Mouse (Mus musculus): ENCODE measurements at regions not wholly inside any gene's neighbourhood (a gene's known extent, or its start where the extent isn't known, plus 50 kb on each side); places are given as distances from the start of the nearest gene placed in this dataset.

- peaks cover 18% of the 10 kb centered on the region for H3K4me1 ChIP-seq (replicated peaks)
- H3K27me3 ChIP-seq, result peaks cover 33% of the 10 kb centered on the region
- no peak overlapping the region for H3K9ac ChIP-seq
- no peaks in the 10 kb centered on the region for H3K36me3 ChIP-seq
- no peak overlapping the region for H3K27ac ChIP-seq (replicated peaks)
- no peak for ATAC-seq (ENCODE audit: low FRiP score, low read depth)
- no peak overlapping the region for H3K4me3 ChIP-seq
- 83% methylated on average over 10 of the region's 10 CpGs for WGBS
- no peaks in the 10 kb centered on the region for H3K9me3 ChIP-seq
- no peak overlapping the region for H3K4me2 ChIP-seq
Observed at GRCm38 (mm10) chr2:75133298-75134080, 307.9 kb downstream of the Mtx2 start.

GRCm38 (mm10) chr2:75136618-75137017, 311.0 kb downstream of the Mtx2 start:
- H3K36me3 ChIP-seq, result no peaks in the 10 kb centered on the region
- H3K9me3 ChIP-seq, result no peaks in the 10 kb centered on the region
- no peak overlapping the region for H3K9ac ChIP-seq
- H3K4me3 ChIP-seq, result peak overlapping the region; percentile 41; the same call in 1 of the 2 replicates
- no peak overlapping the region for H3K27ac ChIP-seq (replicated peaks)
- H3K27me3 ChIP-seq, result peaks cover 56% of the 10 kb centered on the region
- peaks cover 21% of the 10 kb centered on the region for H3K4me1 ChIP-seq (replicated peaks)
- no peak for ATAC-seq (ENCODE audit: low FRiP score, low read depth)
- 15% methylated on average over 8 of the region's 8 CpGs for WGBS
- peak overlapping the region; percentile 92 for H3K4me2 ChIP-seq

- Histone ChIP-seq H3K4me3 (peak overlapping the region; percentile 41), H3K4me2 (peak overlapping the region; percentile 92), H3K4me1 (replicated peaks) (peaks cover 21% of the 10 kb centered on the region), H3K9ac (peak overlapping the region; percentile 54), H3K9me3 (no peaks in the 10 kb centered on the region), H3K27ac (replicated peaks) (no peak overlapping the region), H3K36me3 (no peaks in the 10 kb centered on the region), H3K27me3 (peaks cover 56% of the 10 kb centered on the region)
- peak; percentile 23; the same call in 1 of the 2 replicates for ATAC-seq (ENCODE audit: low FRiP score, low read depth)
- WGBS, result 2% methylated on average over 42 of the region's 42 CpGs
Observed at GRCm38 (mm10) chr2:75137133-75137982, 311.8 kb downstream of the Mtx2 start.

- H3K4me3 ChIP-seq, result peak overlapping the region; percentile 41
- peak; percentile 68 for ATAC-seq (ENCODE audit: low FRiP score, low read depth)
- peaks cover 21% of the 10 kb centered on the region for H3K4me1 ChIP-seq (replicated peaks)
- H3K36me3 ChIP-seq, result no peaks in the 10 kb centered on the region
- WGBS, result 6% methylated on average over 29 of the region's 29 CpGs
- peak overlapping the region; percentile 92 for H3K4me2 ChIP-seq
- H3K27me3 ChIP-seq, result peaks cover 56% of the 10 kb centered on the region
- no peaks in the 10 kb centered on the region for H3K9me3 ChIP-seq
- H3K9ac ChIP-seq, result peak overlapping the region; percentile 54
- H3K27ac ChIP-seq (replicated peaks), result no peak overlapping the region
Observed at GRCm38 (mm10) chr2:75137983-75138745, 312.6 kb downstream of the Mtx2 start.

GRCm38 (mm10) chr2:75138746-75139060, 313.1 kb downstream of the Mtx2 start:
- ATAC-seq (ENCODE audit: low FRiP score, low read depth), result no peak
- Histone ChIP-seq H3K9ac (no peak overlapping the region), H3K4me2 (no peak overlapping the region), H3K27ac (replicated peaks) (no peak overlapping the region), H3K9me3 (no peaks in the 10 kb centered on the region), H3K4me3 (no peak overlapping the region), H3K27me3 (peaks cover 52% of the 10 kb centered on the region), H3K4me1 (replicated peaks) (peaks cover 21% of the 10 kb centered on the region), H3K36me3 (no peaks in the 10 kb centered on the region)
- 39% methylated on average over 9 of the region's 9 CpGs for WGBS

- 65% methylated on average over 2 of the region's 2 CpGs for WGBS
- H3K9ac ChIP-seq, result no peak overlapping the region
- peaks cover 47% of the 10 kb centered on the region for H3K27me3 ChIP-seq
- no peaks in the 10 kb centered on the region for H3K36me3 ChIP-seq
- peaks cover 21% of the 10 kb centered on the region for H3K4me1 ChIP-seq (replicated peaks)
- no peak overlapping the region for H3K4me3 ChIP-seq
- H3K9me3 ChIP-seq, result no peaks in the 10 kb centered on the region
- ATAC-seq (ENCODE audit: low FRiP score, low read depth), result no peak
- no peak overlapping the region for H3K4me2 ChIP-seq
- no peak overlapping the region for H3K27ac ChIP-seq (replicated peaks)
Observed at GRCm38 (mm10) chr2:75139544-75139943, 313.9 kb downstream of the Mtx2 start.

- ATAC-seq (ENCODE audit: low FRiP score, low read depth), result no peak
- no peaks in the 10 kb centered on the region for H3K36me3 ChIP-seq
Observed at GRCm38 (mm10) chr2:75142675-75143074, 317.1 kb downstream of the Mtx2 start.

GRCm38 (mm10) chr2:75144861-75145260, 319.3 kb downstream of the Mtx2 start:
- Histone ChIP-seq H3K36me3 (no peaks in the 10 kb centered on the region), H3K4me1 (replicated peaks) (no peaks in the 10 kb centered on the region), H3K9ac (no peak overlapping the region), H3K4me3 (no peak overlapping the region), H3K4me2 (no peak overlapping the region), H3K9me3 (no peaks in the 10 kb centered on the region), H3K27me3 (peaks cover 11% of the 10 kb centered on the region), H3K27ac (replicated peaks) (no peak overlapping the region)
- 87% methylated on average over 12 of the region's 12 CpGs for WGBS
- no peak for ATAC-seq (ENCODE audit: low FRiP score, low read depth)

More at GRCm38 (mm10) chr2:75142675-75143074, 317.1 kb downstream of the Mtx2 start:
- no peaks in the 10 kb centered on the region for H3K9me3 ChIP-seq
- H3K4me1 ChIP-seq (replicated peaks), result peaks cover 9% of the 10 kb centered on the region
- peaks cover 26% of the 10 kb centered on the region for H3K27me3 ChIP-seq
- 28% methylated on average over 2 of the region's 2 CpGs for WGBS
- no peak overlapping the region for H3K27ac ChIP-seq (replicated peaks)
- no peak overlapping the region for H3K4me2 ChIP-seq
- no peak overlapping the region for H3K4me3 ChIP-seq
- no peak overlapping the region for H3K9ac ChIP-seq

GRCm38 (mm10) chr2:75146256-75146655, 320.7 kb downstream of the Mtx2 start:
- ATAC-seq (ENCODE audit: low FRiP score, low read depth), result no peak
- no peaks in the 10 kb centered on the region for H3K9me3 ChIP-seq
- H3K27me3 ChIP-seq, result no peaks in the 10 kb centered on the region; the same call in none of the 2 replicates
- no peak overlapping the region for H3K4me2 ChIP-seq
- H3K4me1 ChIP-seq (replicated peaks), result no peaks in the 10 kb centered on the region
- 71% methylated on average over 6 of the region's 6 CpGs for WGBS
- H3K9ac ChIP-seq, result no peak overlapping the region
- no peak overlapping the region for H3K27ac ChIP-seq (replicated peaks)
- no peaks in the 10 kb centered on the region for H3K36me3 ChIP-seq
- no peak overlapping the region for H3K4me3 ChIP-seq

- 78% methylated on average over 9 of the region's 9 CpGs for WGBS
- Histone ChIP-seq H3K9ac (no peak overlapping the region), H3K4me2 (no peak overlapping the region), H3K27me3 (no peaks in the 10 kb centered on the region; the same call in none of the 2 replicates), H3K36me3 (no peaks in the 10 kb centered on the region), H3K4me3 (no peak overlapping the region), H3K4me1 (replicated peaks) (no peaks in the 10 kb centered on the region), H3K27ac (replicated peaks) (no peak overlapping the region), H3K9me3 (no peaks in the 10 kb centered on the region)
- ATAC-seq (ENCODE audit: low FRiP score, low read depth), result no peak
Observed at GRCm38 (mm10) chr2:75147399-75147798, 321.8 kb downstream of the Mtx2 start.

GRCm38 (mm10) chr2:75147967-75148366, 322.4 kb downstream of the Mtx2 start:
- H3K4me2 ChIP-seq, result no peak overlapping the region
- no peak overlapping the region for H3K4me3 ChIP-seq
- no peak overlapping the region for H3K9ac ChIP-seq
- no peaks in the 10 kb centered on the region for H3K9me3 ChIP-seq
- no peaks in the 10 kb centered on the region for H3K4me1 ChIP-seq (replicated peaks)
- no peaks in the 10 kb centered on the region for H3K36me3 ChIP-seq
- 72% methylated on average over 8 of the region's 8 CpGs for WGBS
- no peaks in the 10 kb centered on the region; the same call in none of the 2 replicates for H3K27me3 ChIP-seq
- H3K27ac ChIP-seq (replicated peaks), result no peak overlapping the region
- no peak for ATAC-seq (ENCODE audit: low FRiP score, low read depth)

Data from hindbrain, embryonic 15.5 days (tissue).